Mouse (Mus musculus): ENCODE results near the gene Trim14. TPM values are rescaled to one million over a fixed set of nuclear protein-coding genes. Genes with fewer than 3 reads are reported as not detected.

The Trim14 gene
- polyA plus RNA-seq, 1 experiment: 26.9 TPM

GRCm38 (mm10) chr4:46451240-46451757 is 84.6 kb downstream of the Trim14 start:
- no peaks in the 10 kb centered on the region for H3K36me3 ChIP-seq (ENCODE audit: control insufficient read depth, insufficient read depth, low read length)
- no peaks in the 10 kb centered on the region for H3K27me3 ChIP-seq (ENCODE audit: control insufficient read depth, insufficient read depth, low read length)
- peak overlapping the region; percentile 98 for H3K27ac ChIP-seq (ENCODE audit: insufficient read depth, low read length)
- H3K4me3 ChIP-seq (ENCODE audit: extremely low read depth, insufficient read depth, insufficient read length): peak overlapping the region; percentile 86
- TF ChIP-seq CTCF (IDR thresholded peaks at IDR 0.05; ENCODE audit: extremely low read depth, insufficient read depth, insufficient read length, insufficient replicate concordance) (no peak), POLR2A (IDR thresholded peaks at IDR 0.05; ENCODE audit: low read depth, low read length) (no peak; the same call in 1 of the 2 replicates)
- peak; percentile 43 to 73 for DNase-seq (ENCODE audit: low read depth in 1 of 2, low spot score in 2 of 2)
- 1% methylated on average over 59 of the region's 70 CpGs for WGBS
- peaks cover 12% of the 10 kb centered on the region; the same call in 1 of the 2 replicates for H3K4me1 ChIP-seq (ENCODE audit: control insufficient read depth, insufficient read depth, insufficient read length)

GRCm38 (mm10) chr4:46450519-46451131 is 85.3 kb downstream of the Trim14 start, which contains the start of gene Anp32b:
Anp32b (plus strand) TSS chr4:46450902.
- peak within 1 kb of the TSS; percentile 98 for H3K27ac ChIP-seq (ENCODE audit: insufficient read depth, low read length)
- no peaks in the 10 kb centered on the region for H3K27me3 ChIP-seq (ENCODE audit: control insufficient read depth, insufficient read depth, low read length)
- peak; percentile 71 to 88 for DNase-seq (ENCODE audit: low read depth in 1 of 2, low spot score in 2 of 2)
- TF ChIP-seq CTCF (IDR thresholded peaks at IDR 0.05; ENCODE audit: extremely low read depth, insufficient read depth, insufficient read length, insufficient replicate concordance) (peak; percentile 55), POLR2A (IDR thresholded peaks at IDR 0.05; ENCODE audit: low read depth, low read length) (peak; percentile 43; the same call in 1 of the 2 replicates)
- no peaks in the 10 kb centered on the region for H3K36me3 ChIP-seq (ENCODE audit: control insufficient read depth, insufficient read depth, low read length)
- under 1% methylated on average over 66 of the region's 66 CpGs for WGBS
- peaks cover 12% of the 10 kb centered on the region; the same call in 1 of the 2 replicates for H3K4me1 ChIP-seq (ENCODE audit: control insufficient read depth, insufficient read depth, insufficient read length)
- peak within 1 kb of the TSS; percentile 86 for H3K4me3 ChIP-seq (ENCODE audit: extremely low read depth, insufficient read depth, insufficient read length)

- no peak for TF ChIP-seq POLR2A (IDR thresholded peaks at IDR 0.05; ENCODE audit: low read depth, low read length)
- no peak for TF ChIP-seq CTCF (IDR thresholded peaks at IDR 0.05; ENCODE audit: extremely low read depth, insufficient read depth, insufficient read length, insufficient replicate concordance)
- Histone ChIP-seq H3K27ac (ENCODE audit: insufficient read depth, low read length) (peak overlapping the region; percentile 27), H3K4me3 (ENCODE audit: extremely low read depth, insufficient read depth, insufficient read length) (peak overlapping the region; percentile 64; the same call in 1 of the 2 replicates), H3K36me3 (ENCODE audit: control insufficient read depth, insufficient read depth, low read length) (no peaks in the 10 kb centered on the region), H3K4me1 (ENCODE audit: control insufficient read depth, insufficient read depth, insufficient read length) (peaks cover 9% of the 10 kb centered on the region; the same call in 1 of the 2 replicates), H3K27me3 (ENCODE audit: control insufficient read depth, insufficient read depth, low read length) (no peaks in the 10 kb centered on the region)
- 47% methylated on average over 7 of the region's 7 CpGs for WGBS
- no peak for DNase-seq (ENCODE audit: low read depth in 1 of 2, low spot score in 2 of 2)
Measured at GRCm38 (mm10) chr4:46450020-46450518, 85.9 kb downstream of the Trim14 start.

- H3K36me3 ChIP-seq (ENCODE audit: control insufficient read depth, insufficient read depth, low read length): no peaks in the 10 kb centered on the region
- TF ChIP-seq CTCF (IDR thresholded peaks at IDR 0.05; ENCODE audit: extremely low read depth, insufficient read depth, insufficient read length, insufficient replicate concordance): no peak
- no peak for DNase-seq (ENCODE audit: low read depth in 1 of 2, low spot score in 2 of 2)
- no peak overlapping the region for H3K27ac ChIP-seq (ENCODE audit: insufficient read depth, low read length)
- H3K4me1 ChIP-seq (ENCODE audit: control insufficient read depth, insufficient read depth, insufficient read length): peaks cover 5% of the 10 kb centered on the region; the same call in 1 of the 2 replicates
- H3K4me3 ChIP-seq (ENCODE audit: extremely low read depth, insufficient read depth, insufficient read length): no peak overlapping the region
- WGBS: 60% methylated on average over 6 of the region's 6 CpGs
- H3K27me3 ChIP-seq (ENCODE audit: control insufficient read depth, insufficient read depth, low read length): no peaks in the 10 kb centered on the region
Measured at GRCm38 (mm10) chr4:46448886-46449285, 87.1 kb downstream of the Trim14 start.

GRCm38 (mm10) chr4:46447461-46447860 is 88.5 kb downstream of the Trim14 start:
- 47% methylated on average over 1 of the region's 1 CpGs for WGBS
- no peak overlapping the region for H3K4me3 ChIP-seq (ENCODE audit: extremely low read depth, insufficient read depth, insufficient read length)
- H3K36me3 ChIP-seq (ENCODE audit: control insufficient read depth, insufficient read depth, low read length): no peaks in the 10 kb centered on the region
- TF ChIP-seq POLR2A (IDR thresholded peaks at IDR 0.05; ENCODE audit: low read depth, low read length) (no peak), CTCF (IDR thresholded peaks at IDR 0.05; ENCODE audit: extremely low read depth, insufficient read depth, insufficient read length, insufficient replicate concordance) (no peak)
- H3K27ac ChIP-seq (ENCODE audit: insufficient read depth, low read length): no peak overlapping the region
- H3K4me1 ChIP-seq (ENCODE audit: control insufficient read depth, insufficient read depth, insufficient read length): no peaks in the 10 kb centered on the region; the same call in 1 of the 2 replicates
- no peaks in the 10 kb centered on the region for H3K27me3 ChIP-seq (ENCODE audit: control insufficient read depth, insufficient read depth, low read length)
- no peak for DNase-seq (ENCODE audit: low read depth in 1 of 2, low spot score in 2 of 2)

GRCm38 (mm10) chr4:46445237-46445945 is 90.5 kb downstream of the Trim14 start:
- Histone ChIP-seq H3K27ac (ENCODE audit: insufficient read depth, low read length) (no peak overlapping the region), H3K27me3 (ENCODE audit: control insufficient read depth, insufficient read depth, low read length) (no peaks in the 10 kb centered on the region), H3K36me3 (ENCODE audit: control insufficient read depth, insufficient read depth, low read length) (no peaks in the 10 kb centered on the region), H3K4me3 (ENCODE audit: extremely low read depth, insufficient read depth, insufficient read length) (no peak overlapping the region), H3K4me1 (ENCODE audit: control insufficient read depth, insufficient read depth, insufficient read length) (no peaks in the 10 kb centered on the region; the same call in 1 of the 2 replicates)
- WGBS: 79% methylated on average over 9 of the region's 9 CpGs
- TF ChIP-seq CTCF (IDR thresholded peaks at IDR 0.05; ENCODE audit: extremely low read depth, insufficient read depth, insufficient read length, insufficient replicate concordance) (no peak), POLR2A (IDR thresholded peaks at IDR 0.05; ENCODE audit: low read depth, low read length) (no peak)
- no peak for DNase-seq (ENCODE audit: low read depth in 1 of 2, low spot score in 2 of 2)

Other genes starting within 250 kb of the Trim14 start
- 0.04 TPM in 1 of 2 replicates, not detected in the other for gene Foxe1, start 192.5 kb downstream of the Trim14 start, polyA plus RNA-seq (2012; rRNA removed)
- gene Trmo, start 146.7 kb downstream of the Trim14 start, polyA plus RNA-seq (2012; rRNA removed): 10.8 and 11.6 TPM in 2 replicates
- 8.6 and 9.8 TPM in 2 replicates for gene Hemgn, start 122.6 kb downstream of the Trim14 start, polyA plus RNA-seq (2012; rRNA removed)
- gene Anp32b, start 85.2 kb downstream of the Trim14 start, polyA plus RNA-seq (2012; rRNA removed): 19.1 and 26.6 TPM in 2 replicates
- gene Nans, start 46.9 kb downstream of the Trim14 start, polyA plus RNA-seq (2012; rRNA removed): 19.7 and 22.6 TPM in 2 replicates
- gene Coro2a, start 66.1 kb upstream of the Trim14 start, polyA plus RNA-seq (2012; rRNA removed): 36.0 and 51.3 TPM in 2 replicates
- gene Tbc1d2, start 114.1 kb upstream of the Trim14 start, polyA plus RNA-seq (2012; rRNA removed): 1.0 and 1.6 TPM in 2 replicates

All from spleen, adult 2 months (tissue).